14 mouse cellular contexts compared by ENCODE assay signal in the genomic region with DNA sequence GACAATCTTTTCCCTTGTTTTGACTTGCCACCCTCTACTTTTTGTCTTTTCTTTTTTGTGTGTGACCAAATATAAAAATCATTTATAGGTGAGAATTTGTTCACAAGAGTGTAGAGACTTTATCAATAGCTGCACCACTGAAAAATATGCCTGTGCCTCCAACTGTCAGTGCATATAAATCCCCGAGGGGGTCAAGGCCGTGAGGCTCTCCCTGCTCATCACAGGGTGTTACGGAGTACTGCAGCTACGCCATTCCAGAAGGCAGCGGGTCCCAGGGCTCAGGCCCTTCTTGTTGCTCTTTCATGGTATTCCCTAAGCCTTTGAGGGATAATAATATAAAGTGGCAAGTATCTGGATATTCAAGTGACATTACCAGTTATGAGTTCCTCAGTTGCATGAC.
"Had no signal": no experiment of that assay in that cellular context is flagged by ENCODE, and none has a peak within 500 bp of the region (broad histone marks: within the 10 kb centered on the region; RNA-seq: fewer than 3 reads in every experiment).

No protein-coding gene starts in this region.

- H3K4me2 ChIP-seq: kidney, embryonic 15.5 days; liver, embryonic 13.5 days; midbrain, embryonic 13.5 days; stomach, embryonic 15.5 days had no signal

- H3K4me1 ChIP-seq: liver, embryonic 13.5 days; midbrain, embryonic 13.5 days had no signal

- H3K9me3 ChIP-seq: kidney, embryonic 15.5 days; liver, embryonic 13.5 days; midbrain, embryonic 13.5 days; stomach, embryonic 15.5 days had no signal

- H3K4me3 ChIP-seq: kidney, embryonic 15.5 days; left cerebral cortex, adult 2 months; liver, embryonic 13.5 days; midbrain, embryonic 13.5 days; stomach, embryonic 15.5 days had no signal

- H3K36me3 ChIP-seq: liver, embryonic 13.5 days; midbrain, embryonic 13.5 days had no signal

- H3K27ac ChIP-seq: kidney, embryonic 15.5 days; left cerebral cortex, adult 2 months; liver, embryonic 13.5 days; midbrain, embryonic 13.5 days; stomach, embryonic 15.5 days had no signal

- H3K9ac ChIP-seq: kidney, embryonic 15.5 days; liver, embryonic 13.5 days; midbrain, embryonic 13.5 days; stomach, embryonic 15.5 days had no signal

- H3K27me3 ChIP-seq: kidney, embryonic 15.5 days; liver, embryonic 13.5 days; midbrain, embryonic 13.5 days; stomach, embryonic 15.5 days had no signal

- ATAC-seq: midbrain, embryonic 13.5 days had no signal

- DNase-seq: kidney, adult 8-10 months; kidney, postnatal 10 days; kidney, postnatal 36 days; layer of hippocampus, postnatal 36 days; liver, embryonic 13.5 days; lung, adult 2 months; lung, postnatal 14 days; lung, postnatal 4 days; thymus, postnatal 14 days; thymus, postnatal 4 days had no signal
